8 mouse cellular contexts compared by ENCODE assay signal in genomic region chr16:21673046-21673445, GRCm38 (mm10). TPM values are rescaled to one million over a fixed set of nuclear protein-coding genes. Genes with fewer than 3 reads are reported as not detected.
DNase-seq lines count a peak whose midpoint lies in the region; TF ChIP-seq lines count a peak whose summit lies in the region.
"Not testable (repeated sequence)": the region's sequence is repeated elsewhere in the genome, so short reads cannot be mapped to it uniquely, and the experiment has no call there.
"Had no signal": no experiment of that assay in that cellular context is flagged by ENCODE, and none has a peak within 500 bp of the region (broad histone marks: within the 10 kb centered on the region; RNA-seq: fewer than 3 reads in every experiment).

No protein-coding gene starts in this region.

- H3K27ac ChIP-seq in kidney, adult 2 months (ENCODE audit: insufficient read depth, low read depth, low read length); liver, adult 2 months (replicated peaks; ENCODE audit: insufficient read depth, low read depth, low read length): not testable (repeated sequence)

- peak; percentile 74 for DNase-seq in Muller cell, postnatal 12 days (ENCODE audit: inconsistent ontology term)
- peak; percentile 14 for DNase-seq in heart, adult 11 months
- peak; percentile 79 for DNase-seq in kidney, adult 2 months
- peak; percentile 78 for DNase-seq in kidney, adult 9 months
- peak; percentile 17 for DNase-seq in liver, adult 2 months (ENCODE audit: extremely low read depth, low read depth, low spot score)

- H3K79me2 ChIP-seq in liver, adult 2 months (ENCODE audit: control insufficient read depth, insufficient read depth, low read length) = not testable (repeated sequence)

- H3K4me1 ChIP-seq in kidney, adult 2 months (ENCODE audit: control insufficient read depth, insufficient read depth, low read length); liver, adult 2 months (ENCODE audit: control insufficient read depth, insufficient read depth, low read length): not testable (repeated sequence)

- H3K9ac ChIP-seq in liver, adult 2 months (ENCODE audit: low read depth, low read length) = not testable (repeated sequence)

- H3K4me3 ChIP-seq in kidney, adult 2 months (ENCODE audit: insufficient read depth, low read depth, low read length); liver, adult 2 months (ENCODE audit: insufficient read depth, low read depth, low read length): not testable (repeated sequence)

- H3K36me3 ChIP-seq in kidney, adult 2 months (ENCODE audit: control insufficient read depth, insufficient read depth, low read length); liver, adult 2 months (ENCODE audit: control insufficient read depth, insufficient read depth, low read length): not testable (repeated sequence)

- not testable (repeated sequence) for H3K27me3 ChIP-seq in kidney, adult 2 months (replicated peaks; ENCODE audit: control insufficient read depth, insufficient read depth, low read length); liver, adult 2 months (ENCODE audit: control insufficient read depth, insufficient read depth, low read length)

- TF ChIP-seq POLR2A in kidney, adult 2 months (IDR thresholded peaks at IDR 0.05; ENCODE audit: low read depth, low read length); liver, adult 2 months (IDR thresholded peaks at IDR 0.05; ENCODE audit: extremely low read depth, insufficient read depth, low read length): not testable (repeated sequence)

- not testable (repeated sequence) for TF ChIP-seq CTCF in kidney, adult 2 months (conservative IDR thresholded peaks at IDR 0.05; ENCODE audit: insufficient read depth, insufficient read length, low read depth, low read length); liver, adult 2 months (IDR thresholded peaks at IDR 0.05; ENCODE audit: low read depth, low read length)

RNA-seq across cellular contexts. Expression of gene 2510009E07Rik, which starts 21.4 kb away (rescaled TPM):
- 14.6 and 15.0 TPM in 2 replicates for polyA plus RNA-seq in kidney, adult 2 months (2012; rRNA removed)
- 6.9 and 7.4 TPM in 2 replicates for total RNA-seq in liver, adult 2 months (2014; rRNA removed)
- 3.6 and 3.7 TPM in 2 replicates for polyA plus RNA-seq in liver, adult 2 months (2012; rRNA removed)
- total RNA-seq: CH12.LX, MEL had no signal
- polyA plus RNA-seq: G1E had no signal

Comparison
In these comparisons a context has a peak if more than half of its experiments do, and no peak if none do; other contexts are left out.
1. DNase-seq: peak in every context shown above with its lines; median percentile 79 in kidney, adult 2 months; 78 in kidney, adult 9 months; 74 in Muller cell, postnatal 12 days; 17 in liver, adult 2 months; 14 in heart, adult 11 months.